Mouse (Mus musculus): ENCODE data around the gene Farsb. TPM values are rescaled to one million over a fixed set of nuclear protein-coding genes. Genes with fewer than 3 reads are reported as not detected.

Gene Farsb
- polyA plus RNA-seq, 1 experiment, result 13.6 TPM

- no peak for DNase-seq
- WGBS, result 28% methylated on average over 7 of the region's 7 CpGs
- TF ChIP-seq POLR2A (IDR thresholded peaks at IDR 0.05; ENCODE audit: borderline replicate concordance, extremely low read depth, low read depth, low read length) (no peak), CTCF (IDR thresholded peaks at IDR 0.05; ENCODE audit: insufficient read depth, low read length) (no peak)
- 0 out of 2 replicates have a peak, but pooled peaks cover 3% of the 10 kb centered on the region for H3K4me1 ChIP-seq (ENCODE audit: control insufficient read depth, insufficient read depth, low read length)
- H3K4me3 ChIP-seq (replicated peaks; ENCODE audit: extremely low read depth, low read depth, low read length), result no peak overlapping the region
Measured at GRCm38 (mm10) chr1:78412668-78413067, 76.0 kb downstream of the Farsb start.

- DNase-seq, result no peak
- WGBS, result 91% methylated on average over 2 of the region's 2 CpGs
- Histone ChIP-seq H3K4me3 (replicated peaks; ENCODE audit: extremely low read depth, low read depth, low read length) (no peak overlapping the region), H3K4me1 (ENCODE audit: control insufficient read depth, insufficient read depth, low read length) (0 out of 2 replicates have a peak, but pooled peaks cover 3% of the 10 kb centered on the region)
- TF ChIP-seq CTCF (IDR thresholded peaks at IDR 0.05; ENCODE audit: insufficient read depth, low read length) (no peak), POLR2A (IDR thresholded peaks at IDR 0.05; ENCODE audit: borderline replicate concordance, extremely low read depth, low read depth, low read length) (no peak)
Measured at GRCm38 (mm10) chr1:78409396-78409795, 79.3 kb downstream of the Farsb start.

- no peak for DNase-seq
- Histone ChIP-seq H3K4me3 (replicated peaks; ENCODE audit: extremely low read depth, low read depth, low read length) (no peak overlapping the region), H3K4me1 (ENCODE audit: control insufficient read depth, insufficient read depth, low read length) (no peaks in the 10 kb centered on the region)
- WGBS, result 92% methylated on average over 4 of the region's 4 CpGs
- TF ChIP-seq CTCF (IDR thresholded peaks at IDR 0.05; ENCODE audit: insufficient read depth, low read length), result no peak
Measured at GRCm38 (mm10) chr1:78401413-78401812, 87.3 kb downstream of the Farsb start.

GRCm38 (mm10) chr1:78399755-78400154, 88.9 kb downstream of the Farsb start:
- TF ChIP-seq CTCF (IDR thresholded peaks at IDR 0.05; ENCODE audit: insufficient read depth, low read length) (no peak), POLR2A (IDR thresholded peaks at IDR 0.05; ENCODE audit: borderline replicate concordance, extremely low read depth, low read depth, low read length) (no peak)
- no peak overlapping the region for H3K4me3 ChIP-seq (replicated peaks; ENCODE audit: extremely low read depth, low read depth, low read length)
- no peaks in the 10 kb centered on the region for H3K4me1 ChIP-seq (ENCODE audit: control insufficient read depth, insufficient read depth, low read length)
- no peak for DNase-seq
- WGBS, result 56% methylated on average over 3 of the region's 3 CpGs

- H3K4me3 ChIP-seq (replicated peaks; ENCODE audit: extremely low read depth, low read depth, low read length), result no peak overlapping the region
- TF ChIP-seq CTCF (IDR thresholded peaks at IDR 0.05; ENCODE audit: insufficient read depth, low read length) (no peak), POLR2A (IDR thresholded peaks at IDR 0.05; ENCODE audit: borderline replicate concordance, extremely low read depth, low read depth, low read length) (no peak)
- 45% methylated on average over 8 of the region's 8 CpGs for WGBS
- no peaks in the 10 kb centered on the region for H3K4me1 ChIP-seq (ENCODE audit: control insufficient read depth, insufficient read depth, low read length)
- no peak for DNase-seq
Measured at GRCm38 (mm10) chr1:78396320-78396913, 92.3 kb downstream of the Farsb start.

- H3K4me3 ChIP-seq (replicated peaks; ENCODE audit: extremely low read depth, low read depth, low read length), result no peak overlapping the region
- no peaks in the 10 kb centered on the region for H3K4me1 ChIP-seq (ENCODE audit: control insufficient read depth, insufficient read depth, low read length)
- no peak for DNase-seq
- 60% methylated on average over 6 of the region's 6 CpGs for WGBS
- TF ChIP-seq POLR2A (IDR thresholded peaks at IDR 0.05; ENCODE audit: borderline replicate concordance, extremely low read depth, low read depth, low read length), result no peak
- TF ChIP-seq CTCF (IDR thresholded peaks at IDR 0.05; ENCODE audit: insufficient read depth, low read length), result no peak
Measured at GRCm38 (mm10) chr1:78395737-78396136, 93.0 kb downstream of the Farsb start.

- Histone ChIP-seq H3K4me3 (replicated peaks; ENCODE audit: extremely low read depth, low read depth, low read length) (no peak overlapping the region), H3K4me1 (ENCODE audit: control insufficient read depth, insufficient read depth, low read length) (no peaks in the 10 kb centered on the region)
- 67% methylated on average over 8 of the region's 8 CpGs for WGBS
- DNase-seq, result no peak
- no peak for TF ChIP-seq POLR2A (IDR thresholded peaks at IDR 0.05; ENCODE audit: borderline replicate concordance, extremely low read depth, low read depth, low read length)
- TF ChIP-seq CTCF (IDR thresholded peaks at IDR 0.05; ENCODE audit: insufficient read depth, low read length), result no peak
Measured at GRCm38 (mm10) chr1:78395191-78395735, 93.4 kb downstream of the Farsb start.

- no peak for DNase-seq
- TF ChIP-seq CTCF (IDR thresholded peaks at IDR 0.05; ENCODE audit: insufficient read depth, low read length) (no peak), POLR2A (IDR thresholded peaks at IDR 0.05; ENCODE audit: borderline replicate concordance, extremely low read depth, low read depth, low read length) (no peak)
- 44% methylated on average over 3 of the region's 3 CpGs for WGBS
- no peaks in the 10 kb centered on the region for H3K4me1 ChIP-seq (ENCODE audit: control insufficient read depth, insufficient read depth, low read length)
- H3K4me3 ChIP-seq (replicated peaks; ENCODE audit: extremely low read depth, low read depth, low read length), result no peak overlapping the region
Measured at GRCm38 (mm10) chr1:78388848-78389247, 99.8 kb downstream of the Farsb start.

- DNase-seq, result no peak
- TF ChIP-seq POLR2A (IDR thresholded peaks at IDR 0.05; ENCODE audit: borderline replicate concordance, extremely low read depth, low read depth, low read length), result no peak
- Histone ChIP-seq H3K4me1 (ENCODE audit: control insufficient read depth, insufficient read depth, low read length) (no peaks in the 10 kb centered on the region), H3K4me3 (replicated peaks; ENCODE audit: extremely low read depth, low read depth, low read length) (no peak overlapping the region)
- 61% methylated on average over 4 of the region's 4 CpGs for WGBS
Measured at GRCm38 (mm10) chr1:78387854-78388253, 100.8 kb downstream of the Farsb start.

GRCm38 (mm10) chr1:78380950-78381349, 107.7 kb downstream of the Farsb start:
- 92% methylated on average over 4 of the region's 4 CpGs for WGBS
- no peaks in the 10 kb centered on the region for H3K4me1 ChIP-seq (ENCODE audit: control insufficient read depth, insufficient read depth, low read length)
- no peak overlapping the region for H3K4me3 ChIP-seq (replicated peaks; ENCODE audit: extremely low read depth, low read depth, low read length)
- TF ChIP-seq CTCF (IDR thresholded peaks at IDR 0.05; ENCODE audit: insufficient read depth, low read length), result no peak
- DNase-seq, result no peak

Data from lung, adult 2 months (tissue).